Mouse (Mus musculus) stomach, postnatal 0 days (tissue): Measurements from ENCODE around the gene Alg1. TPM values are rescaled to one million over a fixed set of nuclear protein-coding genes. Genes with fewer than 3 reads are reported as not detected.

ENCODE experiments used
- ATAC-seq: fragments of 200-750 bp; cut with Nextera tagmentation; 2 replicates; pipeline ENCODE4 v1.8.0; 2017; ENCODE audit not compliant: low FRiP score, low TSS enrichment
- DNase-seq: peaks from one replicate; pipeline ENCODE4 v3.0.0-alpha.2; 2016; ENCODE audit warnings: low spot score
- H3K27ac ChIP-seq: fragments of 300-500 bp; sonication (generic); replicated peaks from 2 replicates; pipeline ENCODE4 v1.5.1; 2014; ENCODE audit warnings: mild to moderate bottlenecking, control low read depth
- H3K27me3 ChIP-seq: fragments of 300-500 bp; sonication (generic); 2 replicates; pipeline ENCODE4 v1.6.1; 2014; ENCODE audit warnings: low read length; ENCODE audit not compliant: control insufficient read depth, insufficient read depth
- H3K36me3 ChIP-seq: fragments of 300-500 bp; sonication (generic); 2 replicates; pipeline ENCODE4 v1.6.1; 2014; ENCODE audit warnings: low read length, mixed read lengths; ENCODE audit not compliant: control insufficient read depth, insufficient read depth
- H3K4me1 ChIP-seq: fragments of 300-500 bp; sonication (generic); replicated peaks from 2 replicates; pipeline ENCODE4 v1.6.1; 2014; ENCODE audit warnings: antibody characterized with exemption; ENCODE audit not compliant: control insufficient read depth, insufficient read depth
- H3K4me2 ChIP-seq: fragments of 300-500 bp; sonication (generic); replicated peaks from 2 replicates; pipeline ENCODE4 v1.6.1; 2014; ENCODE audit warnings: low read depth, mild to moderate bottlenecking, control low read depth, moderate library complexity
- H3K4me3 ChIP-seq: fragments of 300-500 bp; sonication (generic); 2 replicates; pipeline ENCODE4 v1.5.1; 2014; ENCODE audit warnings: low read depth, low read length, control low read depth
- H3K9ac ChIP-seq: fragments of 300-500 bp; sonication (generic); 2 replicates; pipeline ENCODE4 v1.6.1; 2014; ENCODE audit warnings: mild to moderate bottlenecking, low read length, control low read depth, mixed read lengths
- H3K9me3 ChIP-seq: fragments of 300-500 bp; sonication (generic); 2 replicates; pipeline ENCODE4 v1.6.1; 2016; ENCODE audit warnings: low read length; ENCODE audit not compliant: control insufficient read depth
- CTCF ChIP-seq: IDR thresholded peaks from 2 replicates; pipeline ENCODE4 v1.5.1; 2016; ENCODE audit warnings: antibody characterized with exemption, low read depth, mild to moderate bottlenecking, moderate library complexity
- EP300 ChIP-seq: optimal IDR thresholded peaks from 2 replicates; pipeline ENCODE3; 2016; ENCODE audit warnings: antibody characterized with exemption
- WGBS: fragments of 180-500 bp; shearing (Covaris S2); extraction: QIAGEN DNeasy Blood & Tissue Kit; methylation state at CpG from one replicate; pipeline ENCODE4 v1.1.7; 2014; 5-methylcytosine and 5-hydroxymethylcytosine counted together
- microRNA-seq: library from miRNA; unstranded; fragments of <30 nt; microRNA quantifications from one replicate; pipeline ENCODE4, GENCODE M21; 2016
- polyA plus RNA-seq: library from polyadenylated mRNA; unstranded; fragments of >200 nt; fragmentation: Nextera tagmentation; extraction: Ambion mirVana; gene quantifications from 2 replicates; pipeline ENCODE4 v1.2.1, GENCODE M21; 2015

The Alg1 gene
- polyA plus RNA-seq, 1 experiment from 2014 or later = 23.0 TPM

- H3K4me3 ChIP-seq = no peak overlapping the region
- H3K4me1 ChIP-seq = no peaks in the 10 kb centered on the region
- TF ChIP-seq CTCF = no peak
- no peak for TF ChIP-seq EP300
- H3K36me3 ChIP-seq = no peaks in the 10 kb centered on the region
- WGBS = 81% methylated on average over 7 of the region's 7 CpGs
- ATAC-seq (no peak), DNase-seq (no peak)
- H3K9ac ChIP-seq = no peak overlapping the region
- no peak overlapping the region for H3K4me2 ChIP-seq
- H3K27me3 ChIP-seq = no peaks in the 10 kb centered on the region
- H3K9me3 ChIP-seq = no peaks in the 10 kb centered on the region
- no peak overlapping the region for H3K27ac ChIP-seq
Measured at GRCm38 (mm10) chr16:5263926-5264325, 30.5 kb downstream of the Alg1 start.

- no peak overlapping the region for H3K4me2 ChIP-seq
- ATAC-seq = 0 out of 2 replicates have a peak, but pooled peaks have one; percentile 21
- no peak overlapping the region for H3K9ac ChIP-seq
- H3K27me3 ChIP-seq = no peaks in the 10 kb centered on the region
- no peak overlapping the region for H3K27ac ChIP-seq
- no peaks in the 10 kb centered on the region for H3K9me3 ChIP-seq
- DNase-seq = no peak
- no peak overlapping the region for H3K4me3 ChIP-seq
- 84% methylated on average over 4 of the region's 4 CpGs for WGBS
- TF ChIP-seq EP300 = no peak
- no peaks in the 10 kb centered on the region for H3K4me1 ChIP-seq
- no peaks in the 10 kb centered on the region for H3K36me3 ChIP-seq
Measured at GRCm38 (mm10) chr16:5271411-5272035, 38.1 kb downstream of the Alg1 start.

GRCm38 (mm10) chr16:5272371-5272770, 39.0 kb downstream of the Alg1 start:
- DNase-seq (no peak), ATAC-seq (no peak)
- Histone ChIP-seq H3K27me3 (no peaks in the 10 kb centered on the region), H3K4me1 (no peaks in the 10 kb centered on the region), H3K9me3 (no peaks in the 10 kb centered on the region), H3K36me3 (no peaks in the 10 kb centered on the region), H3K4me2 (no peak overlapping the region), H3K4me3 (no peak overlapping the region), H3K9ac (no peak overlapping the region), H3K27ac (no peak overlapping the region)
- TF ChIP-seq CTCF (no peak), EP300 (no peak)
- 73% methylated on average over 3 of the region's 3 CpGs for WGBS

- no peak overlapping the region for H3K4me3 ChIP-seq
- no peaks in the 10 kb centered on the region for H3K9me3 ChIP-seq
- no peak for DNase-seq
- ATAC-seq = no peak
- H3K9ac ChIP-seq = no peak overlapping the region
- no peak overlapping the region for H3K4me2 ChIP-seq
- no peaks in the 10 kb centered on the region for H3K4me1 ChIP-seq
- TF ChIP-seq CTCF (no peak), EP300 (no peak)
- no peaks in the 10 kb centered on the region for H3K27me3 ChIP-seq
- H3K27ac ChIP-seq = no peak overlapping the region
- H3K36me3 ChIP-seq = no peaks in the 10 kb centered on the region
- WGBS = 77% methylated on average over 5 of the region's 5 CpGs
Measured at GRCm38 (mm10) chr16:5279571-5280222, 46.3 kb downstream of the Alg1 start.

GRCm38 (mm10) chr16:5282686-5283085, 49.3 kb downstream of the Alg1 start:
- Histone ChIP-seq H3K27ac (no peak overlapping the region), H3K4me2 (no peak overlapping the region), H3K4me3 (no peak overlapping the region), H3K27me3 (no peaks in the 10 kb centered on the region), H3K36me3 (no peaks in the 10 kb centered on the region), H3K9ac (no peak overlapping the region), H3K4me1 (no peaks in the 10 kb centered on the region), H3K9me3 (no peaks in the 10 kb centered on the region)
- no peak for TF ChIP-seq CTCF
- TF ChIP-seq EP300 = no peak
- ATAC-seq (no peak), DNase-seq (no peak)
- 87% methylated on average over 9 of the region's 9 CpGs for WGBS

GRCm38 (mm10) chr16:5285376-5285775, 52.0 kb downstream of the Alg1 start:
- no peak overlapping the region for H3K4me2 ChIP-seq
- no peaks in the 10 kb centered on the region for H3K36me3 ChIP-seq
- H3K9ac ChIP-seq = no peak overlapping the region
- no peaks in the 10 kb centered on the region for H3K27me3 ChIP-seq
- H3K4me1 ChIP-seq = no peaks in the 10 kb centered on the region
- DNase-seq = no peak
- ATAC-seq = no peak
- H3K4me3 ChIP-seq = no peak overlapping the region
- TF ChIP-seq EP300 = no peak
- TF ChIP-seq CTCF = no peak
- no peak overlapping the region for H3K27ac ChIP-seq
- 62% methylated on average over 3 of the region's 3 CpGs for WGBS
- no peaks in the 10 kb centered on the region for H3K9me3 ChIP-seq

Small RNAs within 50 kb of the gene (microRNA-seq; reads per million reads assigned to microRNA genes)
- gene Gm23689 = not detected
- not detected for gene Gm26095
- not detected for gene Mir6364

Other genes with a start within 250 kb of the Alg1 start
- gene Sept12, start 235.8 kb upstream of the Alg1 start, polyA plus RNA-seq = not detected in 2 replicates
- gene Smim22, start 226.3 kb upstream of the Alg1 start, polyA plus RNA-seq = 112 and 114 TPM in 2 replicates
- 36.6 and 44.7 TPM in 2 replicates for gene Rogdi, start 220.1 kb upstream of the Alg1 start, polyA plus RNA-seq
- gene Glyr1, start 183.8 kb upstream of the Alg1 start, polyA plus RNA-seq = 64.8 and 65.2 TPM in 2 replicates
- 9.1 and 9.3 TPM in 2 replicates for gene Ubn1, start 183.6 kb upstream of the Alg1 start, polyA plus RNA-seq
- gene Ppl, start 101.2 kb upstream of the Alg1 start, polyA plus RNA-seq = 61.5 and 66.2 TPM in 2 replicates
- gene Sec14l5, start 86.5 kb upstream of the Alg1 start, polyA plus RNA-seq = 0.04 TPM in 2 replicates
- 11.2 and 13.0 TPM in 2 replicates for gene Nagpa, start 29.6 kb upstream of the Alg1 start, polyA plus RNA-seq
- 11.8 and 13.1 TPM in 2 replicates for gene AU021092, start 11.3 kb upstream of the Alg1 start, polyA plus RNA-seq
- 28.5 and 29.1 TPM in 2 replicates for gene Eef2kmt, start 22.4 kb downstream of the Alg1 start, polyA plus RNA-seq